In the genomic region with DNA sequence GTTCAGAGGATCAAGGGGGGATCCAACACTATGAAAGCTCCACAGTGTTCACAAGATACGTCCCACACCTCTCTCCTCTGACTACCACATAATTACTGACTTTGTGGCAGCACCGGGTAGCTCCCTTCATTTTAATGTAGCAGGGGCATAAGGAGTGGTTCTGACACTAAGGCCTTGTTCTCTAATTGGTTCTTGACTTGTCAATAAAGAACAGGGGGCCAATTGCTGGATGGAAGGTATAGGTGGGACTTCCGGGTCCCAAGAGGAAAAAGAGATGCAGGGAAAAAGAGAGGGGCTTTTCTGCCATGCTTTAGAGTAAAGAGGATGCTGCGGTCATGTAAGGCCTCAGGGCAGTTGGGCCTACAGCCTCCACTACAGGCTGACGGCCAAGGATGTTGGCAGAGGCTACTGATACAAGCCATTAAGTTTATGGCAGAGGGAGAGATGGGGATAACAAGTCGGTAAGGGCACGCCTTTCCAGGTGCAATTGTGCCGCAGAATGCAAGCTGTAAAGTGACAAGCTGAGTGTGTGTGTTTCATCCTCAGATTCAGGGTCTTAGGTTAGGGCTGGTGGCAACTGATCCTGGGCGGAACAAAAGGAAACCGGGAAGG, we compare ENCODE assay signal across 14 mouse cellular contexts.
"Had no signal": no experiment of that assay in that cellular context is flagged by ENCODE, and none has a peak within 500 bp of the region (broad histone marks: within the 10 kb centered on the region; RNA-seq: fewer than 3 reads in every experiment).

No protein-coding gene starts in this region.

- DNase-seq: kidney, postnatal 10 days; kidney, postnatal 4 days; liver, embryonic 13.5 days; lung, adult 2 months; lung, postnatal 14 days; lung, postnatal 4 days; midbrain, embryonic 14.5 days; retina, postnatal 1 day; right cerebral cortex, postnatal 25 days; spleen, adult 18-20 months; thymus, postnatal 25 days had no signal

- H3K27ac ChIP-seq: kidney, embryonic 15.5 days; liver, embryonic 13.5 days; stomach, embryonic 15.5 days had no signal

- H3K9me3 ChIP-seq: kidney, embryonic 15.5 days; stomach, embryonic 15.5 days had no signal

- H3K4me1 ChIP-seq: liver, embryonic 13.5 days; stomach, embryonic 15.5 days had no signal

- H3K9ac ChIP-seq: kidney, embryonic 15.5 days; liver, embryonic 13.5 days; stomach, embryonic 15.5 days had no signal

- H3K36me3 ChIP-seq: liver, embryonic 13.5 days; stomach, embryonic 15.5 days had no signal

- H3K4me3 ChIP-seq: kidney, embryonic 15.5 days; liver, embryonic 13.5 days; stomach, embryonic 15.5 days had no signal

- H3K4me2 ChIP-seq: kidney, embryonic 15.5 days; liver, embryonic 13.5 days; midbrain, embryonic 11.5 days; stomach, embryonic 15.5 days had no signal

- H3K27me3 ChIP-seq: kidney, embryonic 15.5 days; liver, embryonic 13.5 days; stomach, embryonic 15.5 days had no signal
